Mouse (Mus musculus): ENCODE measurements at regions not wholly inside any gene's neighbourhood (a gene's known extent, or its start where the extent isn't known, plus 50 kb on each side); places are given as distances from the start of the nearest gene placed in this dataset.

DNA sequence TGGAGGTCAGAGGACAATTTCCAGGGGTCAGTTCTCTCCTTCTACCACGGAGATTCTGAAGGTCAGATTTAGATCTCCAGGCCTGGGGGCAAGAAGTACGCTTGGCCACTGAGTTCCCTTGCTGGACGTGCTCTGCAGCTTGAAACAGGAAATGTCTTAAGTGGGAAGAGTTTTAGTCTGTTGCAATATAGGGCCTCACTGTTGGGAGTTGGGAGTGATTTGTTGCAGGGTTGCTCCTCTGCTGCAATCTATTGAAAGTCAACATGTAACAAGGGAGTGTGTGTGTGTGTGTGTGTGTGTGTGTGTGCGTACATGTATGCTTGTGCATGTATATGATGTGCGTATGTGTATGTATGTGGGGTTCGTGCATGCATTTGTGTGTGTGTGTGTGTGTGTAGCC, 71.5 kb upstream of the Gmds start:
- WGBS, result 67% methylated on average over 6 of the region's 6 CpGs

DNA sequence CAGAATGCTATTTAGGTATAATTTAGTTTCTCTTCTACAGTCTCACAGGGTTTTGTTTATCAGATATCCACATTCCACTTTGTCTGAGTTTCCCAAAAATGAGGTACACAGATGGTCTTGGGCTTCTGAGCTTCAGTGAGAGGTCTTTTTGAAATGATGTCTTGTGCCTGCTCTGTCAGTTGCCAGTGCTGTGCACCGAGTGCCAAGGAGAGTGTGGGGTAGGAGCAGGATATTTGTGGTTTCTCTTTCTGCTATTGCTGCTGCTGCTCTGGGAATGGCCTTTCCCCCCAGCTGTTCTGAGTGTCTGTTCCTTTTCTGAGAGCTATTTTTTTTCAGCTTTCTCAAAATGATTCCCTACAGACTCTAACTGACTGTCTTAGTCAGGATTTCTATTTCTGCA, 60.1 kb upstream of the Gmds start:
- Histone ChIP-seq H3K4me3 (replicated peaks) (no peak overlapping the region), H3K36me3 (no peaks in the 10 kb centered on the region), H3K4me1 (replicated peaks) (no peaks in the 10 kb centered on the region), H3K4me2 (no peak overlapping the region), H3K27me3 (no peaks in the 10 kb centered on the region), H3K27ac (no peak overlapping the region), H3K9me3 (peaks cover 7% of the 10 kb centered on the region; the same call in 1 of the 2 replicates), H3K9ac (replicated peaks) (no peak overlapping the region)
- WGBS, result 75% methylated on average over 1 of the region's 1 CpGs
- no peak for ATAC-seq (ENCODE audit: insufficient number of reproducible peaks, insufficient read depth, low FRiP score, low TSS enrichment, low read depth)

More for the DNA sequence above, 71.5 kb upstream of the Gmds start:
- peaks cover 16% of the 10 kb centered on the region for H3K27me3 ChIP-seq
- H3K36me3 ChIP-seq, result no peaks in the 10 kb centered on the region
- H3K9ac ChIP-seq (replicated peaks), result no peak overlapping the region
- no peaks in the 10 kb centered on the region for H3K9me3 ChIP-seq
- no peak overlapping the region for H3K27ac ChIP-seq
- ATAC-seq (ENCODE audit: insufficient number of reproducible peaks, insufficient read depth, low FRiP score, low TSS enrichment, low read depth), result no peak
- no peak overlapping the region for H3K4me3 ChIP-seq (replicated peaks)
- H3K4me1 ChIP-seq (replicated peaks), result 0 out of 2 replicates have a peak, but pooled peaks cover 3% of the 10 kb centered on the region
- H3K4me2 ChIP-seq, result no peak overlapping the region

Data from limb, embryonic 12.5 days (tissue).